Mouse (Mus musculus) limb, embryonic 15.5 days (tissue): ENCODE measurements at regions not wholly inside any gene's neighbourhood (a gene's known extent, or its start where the extent isn't known, plus 50 kb on each side); places are given as distances from the start of the nearest gene placed in this dataset.

Experiments used
- ATAC-seq: fragments of 200-750 bp; cut with Nextera tagmentation; 2 replicates; pipeline ENCODE4 v1.8.0; 2017; ENCODE audit warnings: low read depth, moderate TSS enrichment; ENCODE audit not compliant: insufficient number of reproducible peaks, low FRiP score, low TSS enrichment
- H3K27ac ChIP-seq: fragments of 300-500 bp; sonication (generic); 2 replicates; pipeline ENCODE4 v1.5.1; 2015; ENCODE audit warnings: moderate library complexity, mild to moderate bottlenecking, inconsistent platforms
- H3K27me3 ChIP-seq: fragments of 300-500 bp; sonication (generic); 2 replicates; pipeline ENCODE4 v1.6.1; 2015; ENCODE audit warnings: inconsistent platforms
- H3K36me3 ChIP-seq: fragments of 300-500 bp; sonication (generic); 2 replicates; pipeline ENCODE4 v1.6.1; 2015; ENCODE audit warnings: inconsistent platforms
- H3K4me1 ChIP-seq: fragments of 300-500 bp; sonication (generic); 2 replicates; pipeline ENCODE4 v1.6.1; 2015; ENCODE audit warnings: inconsistent platforms
- H3K4me2 ChIP-seq: fragments of 300-500 bp; sonication (generic); 2 replicates; pipeline ENCODE4 v1.6.1; 2015; ENCODE audit warnings: mild to moderate bottlenecking, inconsistent platforms
- H3K4me3 ChIP-seq: fragments of 300-500 bp; sonication (generic); 2 replicates; pipeline ENCODE4 v1.5.1; 2015; ENCODE audit warnings: mild to moderate bottlenecking, inconsistent platforms
- H3K9ac ChIP-seq: fragments of 300-500 bp; sonication (generic); 2 replicates; pipeline ENCODE4 v1.6.1; 2015; ENCODE audit warnings: inconsistent platforms
- H3K9me3 ChIP-seq: fragments of 300-500 bp; sonication (generic); 2 replicates; pipeline ENCODE4 v1.6.1; 2016; ENCODE audit warnings: inconsistent platforms
- WGBS: fragments of 180-500 bp; shearing (Covaris S2); methylation state at CpG from one replicate; pipeline ENCODE4 v1.1.7; 2015; 5-methylcytosine and 5-hydroxymethylcytosine counted together

GRCm38 (mm10) chr14:58714856-58715255 is 427.8 kb downstream of the 1700129C05Rik start:
- no peak for ATAC-seq
- H3K4me2 ChIP-seq: no peak overlapping the region
- no peaks in the 10 kb centered on the region for H3K9me3 ChIP-seq

GRCm38 (mm10) chr14:58709861-58710260 is 432.8 kb downstream of the 1700129C05Rik start:
- Histone ChIP-seq H3K4me3 (no peak overlapping the region), H3K27me3 (no peaks in the 10 kb centered on the region), H3K9ac (no peak overlapping the region), H3K9me3 (no peaks in the 10 kb centered on the region), H3K36me3 (no peaks in the 10 kb centered on the region), H3K27ac (no peak overlapping the region), H3K4me1 (no peaks in the 10 kb centered on the region), H3K4me2 (no peak overlapping the region)
- 71% methylated on average over 7 of the region's 7 CpGs for WGBS
- no peak for ATAC-seq

More at GRCm38 (mm10) chr14:58714856-58715255, 427.8 kb downstream of the 1700129C05Rik start:
- Histone ChIP-seq H3K4me1 (no peaks in the 10 kb centered on the region), H3K36me3 (no peaks in the 10 kb centered on the region), H3K27me3 (no peaks in the 10 kb centered on the region), H3K4me3 (no peak overlapping the region), H3K27ac (no peak overlapping the region), H3K9ac (no peak overlapping the region)

GRCm38 (mm10) chr14:58709281-58709680 is 433.4 kb downstream of the 1700129C05Rik start:
- Histone ChIP-seq H3K27ac (no peak overlapping the region), H3K4me1 (no peaks in the 10 kb centered on the region), H3K9ac (no peak overlapping the region), H3K4me2 (no peak overlapping the region), H3K27me3 (no peaks in the 10 kb centered on the region), H3K9me3 (no peaks in the 10 kb centered on the region), H3K36me3 (no peaks in the 10 kb centered on the region), H3K4me3 (no peak overlapping the region)
- WGBS: 87% methylated on average over 2 of the region's 2 CpGs
- ATAC-seq: no peak

GRCm38 (mm10) chr14:58701765-58702164 is 440.9 kb downstream of the 1700129C05Rik start:
- no peak overlapping the region for H3K4me2 ChIP-seq
- H3K9ac ChIP-seq: no peak overlapping the region
- WGBS: 31% methylated on average over 1 of the region's 1 CpGs
- no peaks in the 10 kb centered on the region for H3K9me3 ChIP-seq
- no peaks in the 10 kb centered on the region for H3K27me3 ChIP-seq
- ATAC-seq: no peak
- no peaks in the 10 kb centered on the region for H3K36me3 ChIP-seq
- H3K27ac ChIP-seq: no peak overlapping the region
- no peaks in the 10 kb centered on the region for H3K4me1 ChIP-seq
- H3K4me3 ChIP-seq: no peak overlapping the region

- no peaks in the 10 kb centered on the region for H3K4me1 ChIP-seq
- no peak for ATAC-seq
- H3K27ac ChIP-seq: no peak overlapping the region
- H3K4me2 ChIP-seq: no peak overlapping the region
- WGBS: 78% methylated on average over 9 of the region's 9 CpGs
- no peak overlapping the region for H3K9ac ChIP-seq
- no peaks in the 10 kb centered on the region for H3K9me3 ChIP-seq
- no peak overlapping the region for H3K4me3 ChIP-seq
- H3K36me3 ChIP-seq: no peaks in the 10 kb centered on the region
- H3K27me3 ChIP-seq: no peaks in the 10 kb centered on the region
Measured at GRCm38 (mm10) chr14:58691129-58691828, 451.4 kb downstream of the 1700129C05Rik start.

- no peaks in the 10 kb centered on the region for H3K27me3 ChIP-seq
- no peak overlapping the region for H3K9ac ChIP-seq
- WGBS: 67% methylated on average over 4 of the region's 4 CpGs
- H3K27ac ChIP-seq: no peak overlapping the region
- no peak overlapping the region for H3K4me3 ChIP-seq
- no peak overlapping the region for H3K4me2 ChIP-seq
- H3K4me1 ChIP-seq: no peaks in the 10 kb centered on the region
- H3K36me3 ChIP-seq: no peaks in the 10 kb centered on the region
- ATAC-seq: no peak
- H3K9me3 ChIP-seq: no peaks in the 10 kb centered on the region
Measured at GRCm38 (mm10) chr14:58687814-58688213, 454.9 kb downstream of the 1700129C05Rik start.

- 77% methylated on average over 6 of the region's 6 CpGs for WGBS
Measured at GRCm38 (mm10) chr14:58678781-58679180, 463.9 kb downstream of the 1700129C05Rik start.

GRCm38 (mm10) chr14:58678126-58678656 is 464.5 kb downstream of the 1700129C05Rik start:
- Histone ChIP-seq H3K27me3 (no peaks in the 10 kb centered on the region), H3K9me3 (no peaks in the 10 kb centered on the region), H3K4me2 (no peak overlapping the region), H3K27ac (no peak overlapping the region), H3K4me3 (no peak overlapping the region), H3K9ac (no peak overlapping the region), H3K36me3 (no peaks in the 10 kb centered on the region), H3K4me1 (no peaks in the 10 kb centered on the region)
- 45% methylated on average over 11 of the region's 11 CpGs for WGBS
- ATAC-seq: no peak

More at GRCm38 (mm10) chr14:58678781-58679180, 463.9 kb downstream of the 1700129C05Rik start:
- Histone ChIP-seq H3K4me2 (no peak overlapping the region), H3K9me3 (no peaks in the 10 kb centered on the region), H3K4me1 (no peaks in the 10 kb centered on the region), H3K27ac (no peak overlapping the region), H3K27me3 (no peaks in the 10 kb centered on the region), H3K4me3 (no peak overlapping the region), H3K36me3 (no peaks in the 10 kb centered on the region), H3K9ac (no peak overlapping the region)
- ATAC-seq: no peak

- H3K9ac ChIP-seq: no peak overlapping the region
- no peak for ATAC-seq
- H3K4me3 ChIP-seq: no peak overlapping the region
- no peaks in the 10 kb centered on the region for H3K27me3 ChIP-seq
- H3K9me3 ChIP-seq: no peaks in the 10 kb centered on the region
- H3K36me3 ChIP-seq: no peaks in the 10 kb centered on the region
- WGBS: 82% methylated on average over 3 of the region's 3 CpGs
- H3K4me2 ChIP-seq: no peak overlapping the region
- no peak overlapping the region for H3K27ac ChIP-seq
- H3K4me1 ChIP-seq: no peaks in the 10 kb centered on the region
Measured at GRCm38 (mm10) chr14:58675146-58675545, 467.5 kb downstream of the 1700129C05Rik start.

- no peak for ATAC-seq
- no peaks in the 10 kb centered on the region for H3K4me1 ChIP-seq
- no peaks in the 10 kb centered on the region for H3K27me3 ChIP-seq
- no peak overlapping the region for H3K9ac ChIP-seq
- H3K4me3 ChIP-seq: no peak overlapping the region
- WGBS: 24% methylated on average over 1 of the region's 1 CpGs
- H3K36me3 ChIP-seq: no peaks in the 10 kb centered on the region
- no peak overlapping the region for H3K27ac ChIP-seq
- H3K4me2 ChIP-seq: no peak overlapping the region
- no peaks in the 10 kb centered on the region for H3K9me3 ChIP-seq
Measured at GRCm38 (mm10) chr14:58663946-58664345, 478.7 kb downstream of the 1700129C05Rik start.

GRCm38 (mm10) chr14:58662601-58663000 is 480.1 kb downstream of the 1700129C05Rik start:
- H3K9me3 ChIP-seq: no peaks in the 10 kb centered on the region
- no peak overlapping the region for H3K4me3 ChIP-seq
- ATAC-seq: no peak
- no peaks in the 10 kb centered on the region for H3K4me1 ChIP-seq
- H3K27ac ChIP-seq: no peak overlapping the region
- 50% methylated on average over 5 of the region's 5 CpGs for WGBS
- no peaks in the 10 kb centered on the region for H3K27me3 ChIP-seq
- H3K9ac ChIP-seq: no peak overlapping the region
- no peaks in the 10 kb centered on the region for H3K36me3 ChIP-seq
- H3K4me2 ChIP-seq: no peak overlapping the region

- peaks cover 5% of the 10 kb centered on the region for H3K4me1 ChIP-seq
- no peak overlapping the region for H3K27ac ChIP-seq
- H3K4me2 ChIP-seq: no peak overlapping the region
- no peak overlapping the region for H3K4me3 ChIP-seq
- H3K9me3 ChIP-seq: no peaks in the 10 kb centered on the region
- H3K36me3 ChIP-seq: no peaks in the 10 kb centered on the region
- ATAC-seq: no peak
- H3K27me3 ChIP-seq: no peaks in the 10 kb centered on the region
- H3K9ac ChIP-seq: no peak overlapping the region
- 71% methylated on average over 3 of the region's 3 CpGs for WGBS
Measured at GRCm38 (mm10) chr14:58661416-58661815, 481.3 kb downstream of the 1700129C05Rik start.
